Mouse (Mus musculus) hindbrain, embryonic 12.5 days (tissue): ENCODE results near the gene Psmc6. TPM values are rescaled to one million over a fixed set of nuclear protein-coding genes. Genes with fewer than 3 reads are reported as not detected.
A peak's percentile ranks its signal among the peaks of the same experiment; 100 is the strongest.

Experiments
- ATAC-seq: fragments of 200-750 bp; cut with Nextera tagmentation; 2 replicates; pipeline ENCODE4 v1.8.0; 2017; ENCODE audit warnings: moderate TSS enrichment; ENCODE audit not compliant: low FRiP score
- H3K27ac ChIP-seq: fragments of 300-500 bp; sonication (generic); 2 replicates; pipeline ENCODE4 v1.5.1; 2016; ENCODE audit warnings: mild to moderate bottlenecking
- H3K27me3 ChIP-seq: fragments of 300-500 bp; sonication (generic); 2 replicates; pipeline ENCODE4 v1.6.1; 2016; ENCODE audit warnings: mild to moderate bottlenecking
- H3K36me3 ChIP-seq: fragments of 300-500 bp; sonication (generic); 2 replicates; pipeline ENCODE4 v1.6.1; 2016; ENCODE audit warnings: mild to moderate bottlenecking
- H3K4me1 ChIP-seq: fragments of 300-500 bp; sonication (generic); 2 replicates; pipeline ENCODE4 v1.6.1; 2016
- H3K4me2 ChIP-seq: fragments of 300-500 bp; sonication (generic); replicated peaks from 2 replicates; pipeline ENCODE4 v1.6.1; 2016; ENCODE audit warnings: mild to moderate bottlenecking
- H3K4me3 ChIP-seq: fragments of 300-500 bp; sonication (generic); 2 replicates; pipeline ENCODE4 v1.5.1; 2016; ENCODE audit warnings: mild to moderate bottlenecking
- H3K9ac ChIP-seq: fragments of 300-500 bp; sonication (generic); 2 replicates; pipeline ENCODE4 v1.6.1; 2016; ENCODE audit warnings: mild to moderate bottlenecking, moderate library complexity
- H3K9me3 ChIP-seq: fragments of 300-500 bp; sonication (generic); replicated peaks from 2 replicates; pipeline ENCODE4 v1.6.1; 2016; ENCODE audit warnings: mild to moderate bottlenecking
- WGBS: fragments of 180-500 bp; shearing (Covaris S2); methylation state at CpG from one replicate; pipeline ENCODE4 v1.1.7; 2016; 5-methylcytosine and 5-hydroxymethylcytosine counted together
- polyA plus RNA-seq: library from polyadenylated mRNA; unstranded; fragments of >200 nt; fragmentation: Nextera tagmentation; extraction: Ambion mirVana; gene quantifications from 2 replicates; pipeline ENCODE4 v1.2.1, GENCODE M21; 2016

Gene Psmc6
- polyA plus RNA-seq, 1 experiment from 2014 or later = 197 TPM

DNA sequence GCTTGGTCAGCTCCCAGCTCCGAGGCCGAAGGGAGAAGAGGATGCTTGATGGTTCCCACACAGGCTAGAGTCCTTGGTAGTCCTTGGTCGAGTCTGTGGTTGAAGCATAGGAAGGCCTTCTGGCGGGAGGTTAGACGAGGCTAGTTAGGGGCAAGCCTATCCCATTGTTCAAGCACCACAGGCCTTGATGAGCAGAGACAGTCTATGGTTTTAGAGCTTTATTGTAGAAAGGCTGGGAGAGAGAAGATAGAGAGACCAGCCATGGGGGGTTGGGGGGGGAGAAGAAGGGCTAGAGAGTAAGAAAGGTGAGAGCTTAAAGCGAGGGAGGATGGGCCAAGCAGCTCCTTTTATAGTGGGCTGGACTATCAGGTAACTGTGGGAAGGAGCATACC, 35.6 kb downstream of the Psmc6 start:
- no peak overlapping the region for H3K27ac ChIP-seq

DNA sequence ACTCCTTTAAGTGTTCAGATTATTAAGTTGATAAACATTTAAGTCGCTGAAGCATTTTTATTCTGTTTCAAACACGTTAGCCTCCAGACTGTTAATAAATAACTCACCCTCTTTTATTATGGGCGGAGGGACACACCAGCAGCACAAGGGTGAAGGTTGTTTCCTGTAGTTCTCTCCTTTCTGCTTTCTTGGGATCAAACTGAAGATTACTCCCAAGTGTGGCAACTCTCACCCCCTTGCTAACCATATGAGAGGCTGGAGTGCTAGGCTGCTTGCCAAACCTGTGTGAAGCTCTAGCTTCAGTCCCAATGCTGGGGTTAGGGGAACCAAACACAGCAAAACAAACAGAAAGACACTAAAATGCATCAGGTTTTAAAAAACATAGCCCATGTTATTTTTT, 49.2 kb downstream of the Psmc6 start:
- no peaks in the 10 kb centered on the region for H3K4me1 ChIP-seq
- H3K27me3 ChIP-seq = no peaks in the 10 kb centered on the region
- WGBS = 84% methylated on average over 3 of the region's 3 CpGs
- H3K9me3 ChIP-seq = no peaks in the 10 kb centered on the region
- H3K36me3 ChIP-seq = peaks cover 18% of the 10 kb centered on the region; the same call in 1 of the 2 replicates
- no peak overlapping the region for H3K4me3 ChIP-seq
- H3K4me2 ChIP-seq = no peak overlapping the region
- H3K27ac ChIP-seq = no peak overlapping the region
- ATAC-seq = no peak
- no peak overlapping the region for H3K9ac ChIP-seq

More for the DNA sequence above, 35.6 kb downstream of the Psmc6 start:
- no peak overlapping the region for H3K4me3 ChIP-seq
- H3K9ac ChIP-seq = no peak overlapping the region
- peaks cover 10% of the 10 kb centered on the region for H3K36me3 ChIP-seq
- H3K9me3 ChIP-seq = no peaks in the 10 kb centered on the region
- H3K27me3 ChIP-seq = no peaks in the 10 kb centered on the region
- no peak overlapping the region for H3K4me2 ChIP-seq
- no peak for ATAC-seq
- WGBS = 84% methylated on average over 6 of the region's 6 CpGs
- H3K4me1 ChIP-seq = no peaks in the 10 kb centered on the region

GRCm38 (mm10) chr14:45380756-45381155, 51.2 kb downstream of the Psmc6 start:
- Histone ChIP-seq H3K27me3 (no peaks in the 10 kb centered on the region), H3K4me3 (no peak overlapping the region), H3K36me3 (peaks cover 18% of the 10 kb centered on the region; the same call in 1 of the 2 replicates), H3K4me1 (no peaks in the 10 kb centered on the region), H3K27ac (no peak overlapping the region), H3K9me3 (no peaks in the 10 kb centered on the region), H3K4me2 (no peak overlapping the region), H3K9ac (no peak overlapping the region)
- ATAC-seq = no peak
- WGBS = 92% methylated on average over 6 of the region's 6 CpGs

GRCm38 (mm10) chr14:45382912-45383311, 53.3 kb downstream of the Psmc6 start:
- H3K9me3 ChIP-seq = no peaks in the 10 kb centered on the region
- H3K36me3 ChIP-seq = peaks cover 18% of the 10 kb centered on the region; the same call in 1 of the 2 replicates
- ATAC-seq = no peak
- H3K27me3 ChIP-seq = no peaks in the 10 kb centered on the region
- H3K4me3 ChIP-seq = no peak overlapping the region
- peaks cover 8% of the 10 kb centered on the region for H3K4me1 ChIP-seq
- no peak overlapping the region for H3K4me2 ChIP-seq
- no peak overlapping the region for H3K27ac ChIP-seq
- no peak overlapping the region for H3K9ac ChIP-seq
- 85% methylated on average over 4 of the region's 4 CpGs for WGBS

DNA sequence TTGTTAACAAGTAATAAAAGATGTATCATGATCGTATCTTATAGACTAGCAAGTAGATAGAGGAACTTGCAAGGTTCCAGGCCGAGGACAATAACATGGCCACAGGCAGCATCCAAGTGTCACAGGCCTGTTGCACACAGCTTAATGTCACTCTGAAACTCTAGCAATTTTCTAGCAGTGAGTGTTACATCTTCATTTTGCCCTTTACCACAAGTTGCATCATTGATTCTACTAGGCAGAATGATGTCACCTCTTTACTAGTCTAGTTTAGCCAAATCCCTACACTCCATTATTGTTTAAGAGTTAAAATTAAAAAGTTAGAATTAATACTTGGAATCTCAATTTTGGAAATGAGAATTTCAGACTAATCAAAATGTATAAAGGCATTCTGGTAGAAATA, 56.0 kb downstream of the Psmc6 start:
- Histone ChIP-seq H3K4me1 (peaks cover 9% of the 10 kb centered on the region), H3K27ac (no peak overlapping the region), H3K4me3 (no peak overlapping the region), H3K4me2 (no peak overlapping the region), H3K27me3 (no peaks in the 10 kb centered on the region), H3K9ac (no peak overlapping the region), H3K36me3 (0 out of 2 replicates have a peak, but pooled peaks cover 3% of the 10 kb centered on the region), H3K9me3 (no peaks in the 10 kb centered on the region)
- no peak for ATAC-seq
- 92% methylated on average over 2 of the region's 2 CpGs for WGBS

GRCm38 (mm10) chr14:45387480-45387879, 57.9 kb downstream of the Psmc6 start:
- Histone ChIP-seq H3K27me3 (no peaks in the 10 kb centered on the region), H3K4me2 (peak overlapping the region; percentile 77), H3K9ac (no peak overlapping the region), H3K9me3 (no peaks in the 10 kb centered on the region), H3K4me3 (peak overlapping the region; percentile 83), H3K4me1 (peaks cover 9% of the 10 kb centered on the region), H3K27ac (no peak overlapping the region), H3K36me3 (no peaks in the 10 kb centered on the region)
- ATAC-seq = no peak
- WGBS = 19% methylated on average over 2 of the region's 2 CpGs

GRCm38 (mm10) chr14:45388345-45389181, 59.0 kb downstream of the Psmc6 start:
- peaks cover 9% of the 10 kb centered on the region for H3K4me1 ChIP-seq
- peak; percentile 97 for ATAC-seq
- WGBS = under 1% methylated on average over 71 of the region's 71 CpGs
- H3K4me3 ChIP-seq = peak overlapping the region; percentile 83
- peak overlapping the region; percentile 77 for H3K4me2 ChIP-seq
- H3K36me3 ChIP-seq = no peaks in the 10 kb centered on the region
- peak overlapping the region; percentile 70 for H3K27ac ChIP-seq
- peak overlapping the region; percentile 85 for H3K9ac ChIP-seq
- no peaks in the 10 kb centered on the region for H3K9me3 ChIP-seq
- no peaks in the 10 kb centered on the region for H3K27me3 ChIP-seq

DNA sequence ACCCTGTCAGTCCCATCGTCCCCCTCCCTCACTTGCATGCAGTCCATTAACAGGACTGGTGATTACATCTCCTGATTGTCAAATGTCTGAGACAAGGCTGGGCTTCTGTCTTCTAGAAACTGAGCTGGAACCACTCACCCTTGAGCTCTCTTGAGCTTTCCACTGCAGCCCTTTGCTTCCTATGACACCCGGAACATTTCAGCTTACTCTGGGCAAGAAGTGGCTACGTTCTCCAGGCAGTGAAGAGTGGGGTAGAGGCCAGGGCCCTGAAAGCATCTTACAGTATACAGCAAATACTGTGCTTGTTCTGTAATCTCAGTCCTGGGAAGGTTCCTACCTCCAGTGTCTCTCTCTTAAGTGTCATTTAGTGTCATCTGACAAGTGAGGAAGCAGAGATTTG, 59.6 kb downstream of the Psmc6 start:
- peaks cover 9% of the 10 kb centered on the region for H3K4me1 ChIP-seq
- H3K9me3 ChIP-seq = no peaks in the 10 kb centered on the region
- H3K4me3 ChIP-seq = peak overlapping the region; percentile 83
- no peaks in the 10 kb centered on the region for H3K27me3 ChIP-seq
- H3K4me2 ChIP-seq = peak overlapping the region; percentile 77
- H3K36me3 ChIP-seq = no peaks in the 10 kb centered on the region
- H3K9ac ChIP-seq = peak overlapping the region; percentile 85
- WGBS = 29% methylated on average over 3 of the region's 3 CpGs
- peak overlapping the region; percentile 70 for H3K27ac ChIP-seq
- ATAC-seq = peak; percentile 57; the same call in 1 of the 2 replicates

Other genes with a start within 250 kb of the Psmc6 start
- gene Gpr137c, start 110.1 kb upstream of the Psmc6 start, polyA plus RNA-seq = 11.7 and 12.1 TPM in 2 replicates
- gene Txndc16, start 109.5 kb upstream of the Psmc6 start, polyA plus RNA-seq = 31.8 and 33.0 TPM in 2 replicates
- gene Ero1l, start 11.0 kb upstream of the Psmc6 start, polyA plus RNA-seq = 40.9 and 41.2 TPM in 2 replicates
- 46.2 and 58.4 TPM in 2 replicates for gene Styx, start 21.3 kb downstream of the Psmc6 start, polyA plus RNA-seq
- 36.5 and 39.1 TPM in 2 replicates for gene Gnpnat1, start 75.1 kb downstream of the Psmc6 start, polyA plus RNA-seq
- 75.1 and 84.3 TPM in 2 replicates for gene Fermt2, start 200.3 kb downstream of the Psmc6 start, polyA plus RNA-seq